Mouse (Mus musculus) adrenal gland, postnatal 4 days (tissue): ENCODE results near the gene Trabd2b. TPM values are rescaled to one million over a fixed set of nuclear protein-coding genes. Genes with fewer than 3 reads are reported as not detected.

Source experiments
- DNase-seq, 2 experiments: peaks; one replicate each; pipeline ENCODE4 v3.0.0; 2021 to 2022; ENCODE audit warnings: low spot score in 2 of 2, mixed read lengths in 2 of 2
- total RNA-seq, 2 experiments: library from RNA; stranded (reverse); gene quantifications; 2 replicates each; pipeline ENCODE4 v1.2.3; 2021

The Trabd2b gene
- total RNA-seq, 2 experiments from 2014 or later: 1.9 to 7.2 TPM

GRCm38 (mm10) chr4:114389653-114390052 is 16.9 kb upstream of the Trabd2b start:
- no peak for DNase-seq

GRCm38 (mm10) chr4:114397625-114398024 is 8.9 kb upstream of the Trabd2b start:
- no peak for DNase-seq

- no peak for DNase-seq
These were observed 6.7 kb upstream of the Trabd2b start for GRCm38 (mm10) chr4:114399821-114400220.

GRCm38 (mm10) chr4:114401993-114402731 is 4.4 kb upstream of the Trabd2b start:
- DNase-seq: no peak

GRCm38 (mm10) chr4:114405682-114406354 is 706 bp upstream of the Trabd2b start:
- peak; percentile 72 to 75 for DNase-seq

- DNase-seq: no peak
These were observed 992 bp downstream of the Trabd2b start for GRCm38 (mm10) chr4:114407516-114407915.

GRCm38 (mm10) chr4:114408298-114408697 is 1.8 kb downstream of the Trabd2b start:
- no peak for DNase-seq

GRCm38 (mm10) chr4:114408890-114409480 is 2.5 kb downstream of the Trabd2b start:
- no peak for DNase-seq

- no peak for DNase-seq
These were observed 3.0 kb downstream of the Trabd2b start for GRCm38 (mm10) chr4:114409511-114409910.

GRCm38 (mm10) chr4:114410026-114410425 is 3.5 kb downstream of the Trabd2b start:
- no peak for DNase-seq

GRCm38 (mm10) chr4:114410443-114410842 is 3.9 kb downstream of the Trabd2b start:
- no peak for DNase-seq

GRCm38 (mm10) chr4:114410958-114411661 is 4.6 kb downstream of the Trabd2b start:
- DNase-seq: no peak

GRCm38 (mm10) chr4:114411846-114412390 is 5.4 kb downstream of the Trabd2b start:
- no peak for DNase-seq

- DNase-seq: no peak
These were observed 9.6 kb downstream of the Trabd2b start for GRCm38 (mm10) chr4:114415925-114416645.

- DNase-seq: no peak
These were observed 13.6 kb downstream of the Trabd2b start for GRCm38 (mm10) chr4:114420154-114420553.

GRCm38 (mm10) chr4:114423084-114423483 is 16.6 kb downstream of the Trabd2b start:
- DNase-seq: no peak

GRCm38 (mm10) chr4:114425808-114426207 is 19.3 kb downstream of the Trabd2b start:
- DNase-seq: no peak

GRCm38 (mm10) chr4:114432742-114433141 is 26.2 kb downstream of the Trabd2b start:
- no peak for DNase-seq

GRCm38 (mm10) chr4:114433440-114433839 is 26.9 kb downstream of the Trabd2b start:
- DNase-seq: no peak

- no peak for DNase-seq
These were observed 28.2 kb downstream of the Trabd2b start for GRCm38 (mm10) chr4:114434766-114435165.

- no peak for DNase-seq
These were observed 28.9 kb downstream of the Trabd2b start for GRCm38 (mm10) chr4:114435381-114435780.
